ENCODE assay signal across 21 mouse cellular contexts in genomic region chr1:119734801-119735200, GRCm38 (mm10).
A peak's percentile ranks its signal among the peaks of the same experiment; 100 is the strongest.
DNase-seq lines count a peak whose midpoint lies in the region; ATAC-seq lines count a peak whose summit lies in the region.
"Had no signal": no experiment of that assay in that cellular context is flagged by ENCODE, and none has a peak within 500 bp of the region (broad histone marks: within the 10 kb centered on the region; RNA-seq: fewer than 3 reads in every experiment).

No protein-coding gene starts in this region.

- DNase-seq in frontal cortex, postnatal 10 days (ENCODE audit: low spot score in 2 of 2) = no peak
- DNase-seq in left cerebral cortex, adult 18-20 months (ENCODE audit: low spot score in 2 of 2) = peak; percentile 15 to 36
- DNase-seq in left cerebral cortex, postnatal 4 days = no peak
- peak; percentile 5 for DNase-seq in gonadal fat pad, adult 2 months (ENCODE audit: low read depth)
- DNase-seq in telencephalon, adult 2 months (ENCODE audit: low read depth, low spot score) = peak; percentile 68
- no peak for DNase-seq in spleen, adult 12 weeks (ENCODE audit: low spot score)
- DNase-seq: adrenal gland, adult 8-10 months; cerebellum, adult 8-10 months; cerebellum, postnatal 25 days; gastrocnemius, postnatal 14 days; heart, adult 11 months; kidney, adult 18-20 months; kidney, postnatal 10 days; liver, embryonic 13.5 days; lung, adult 18-20 months; lung, postnatal 4 days had no signal

- intact Hi-C loops in left cerebral cortex, postnatal 4 days (cut with DNase I) = no loop called here

- ATAC-seq in frontal cortex, adult (ENCODE audit: low TSS enrichment) = peak; percentile 95
- ATAC-seq: activated CD4-positive, CD25-positive, alpha-beta regulatory T cell, adult 4 months; forebrain, embryonic 13.5 days; hindbrain, embryonic 16.5 days; lung, postnatal 0 days had no signal

Comparison
In these comparisons a context has a peak if more than half of its experiments do, and no peak if none do; other contexts are left out.
1. DNase-seq: peak in left cerebral cortex, adult 18-20 months (2 of 2), gonadal fat pad, adult 2 months (single experiment) and telencephalon, adult 2 months (single experiment); none in frontal cortex, postnatal 10 days (0 of 2), left cerebral cortex, postnatal 4 days (single experiment) and spleen, adult 12 weeks (single experiment).